Mouse (Mus musculus) small intestine, adult 2 months (tissue): ENCODE data around the gene Olfr372.

Experiments used
- CTCF ChIP-seq: fragments of 200-500 bp; IDR thresholded peaks from 2 replicates; pipeline ENCODE4 v1.5.1; 2012; ENCODE audit warnings: low read depth, mild to moderate bottlenecking, control low read depth, inconsistent platforms, low read length, moderate library complexity, mixed read lengths; ENCODE audit not compliant: insufficient replicate concordance, insufficient read length; ENCODE audit errors: extremely low read depth
- POLR2A ChIP-seq: fragments of 200-500 bp; IDR thresholded peaks from 2 replicates; pipeline ENCODE4 v1.6.1; 2012; ENCODE audit warnings: low read depth, mild to moderate bottlenecking, control low read depth, inconsistent platforms, low read length, moderate library complexity

- TF ChIP-seq CTCF (no peak), POLR2A (no peak)
Observed at GRCm38 (mm10) chr8:72000223-72000622, 40.8 kb upstream of the Olfr372 start.
